Mouse (Mus musculus) testis, adult 2 months (tissue): ENCODE measurements around the gene Mat2a.

Experiments
- CTCF ChIP-seq: fragments of 200-500 bp; IDR thresholded peaks from 2 replicates; pipeline ENCODE4 v1.5.1; 2012; ENCODE audit warnings: low read depth, mild to moderate bottlenecking, inconsistent platforms, low read length, moderate library complexity; ENCODE audit not compliant: control insufficient read depth, insufficient read depth, insufficient replicate concordance
- POLR2A ChIP-seq: fragments of 200-500 bp; IDR thresholded peaks from 2 replicates; pipeline ENCODE4 v1.6.1; 2012; ENCODE audit warnings: low read depth, mild to moderate bottlenecking, inconsistent platforms, low read length, moderate library complexity; ENCODE audit not compliant: control insufficient read depth

DNA sequence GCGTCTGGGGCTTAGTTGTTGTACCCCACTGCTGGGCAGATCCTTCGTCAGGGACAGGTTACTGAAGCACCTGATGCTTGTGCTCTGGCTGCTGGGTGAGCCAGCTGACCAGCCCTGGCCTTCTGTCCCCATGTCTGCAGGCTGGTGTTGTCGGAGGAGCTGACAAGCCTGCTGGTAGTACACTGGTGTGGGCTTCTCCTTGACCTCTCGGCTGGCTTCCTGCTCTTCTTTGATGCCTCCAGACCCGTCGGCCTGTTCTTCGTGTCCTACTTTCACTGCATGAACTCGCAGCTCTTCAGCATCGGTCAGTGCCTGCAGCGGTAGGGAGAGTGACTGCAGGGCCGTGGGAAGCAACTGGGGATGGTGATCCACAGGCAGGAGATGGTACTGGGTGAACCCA lies 13.7 kb downstream of the Mat2a start:
- TF ChIP-seq CTCF (no peak), POLR2A (no peak)
